Mouse (Mus musculus): ENCODE results near the gene Ivns1abp. TPM values are rescaled to one million over a fixed set of nuclear protein-coding genes. Genes with fewer than 3 reads are reported as not detected.
"Not testable (repeated sequence)": the region's sequence is repeated elsewhere in the genome, so short reads cannot be mapped to it uniquely, and the experiment has no call there.

The Ivns1abp gene
- polyA plus RNA-seq, 1 experiment from 2014 or later: 325 TPM

DNA sequence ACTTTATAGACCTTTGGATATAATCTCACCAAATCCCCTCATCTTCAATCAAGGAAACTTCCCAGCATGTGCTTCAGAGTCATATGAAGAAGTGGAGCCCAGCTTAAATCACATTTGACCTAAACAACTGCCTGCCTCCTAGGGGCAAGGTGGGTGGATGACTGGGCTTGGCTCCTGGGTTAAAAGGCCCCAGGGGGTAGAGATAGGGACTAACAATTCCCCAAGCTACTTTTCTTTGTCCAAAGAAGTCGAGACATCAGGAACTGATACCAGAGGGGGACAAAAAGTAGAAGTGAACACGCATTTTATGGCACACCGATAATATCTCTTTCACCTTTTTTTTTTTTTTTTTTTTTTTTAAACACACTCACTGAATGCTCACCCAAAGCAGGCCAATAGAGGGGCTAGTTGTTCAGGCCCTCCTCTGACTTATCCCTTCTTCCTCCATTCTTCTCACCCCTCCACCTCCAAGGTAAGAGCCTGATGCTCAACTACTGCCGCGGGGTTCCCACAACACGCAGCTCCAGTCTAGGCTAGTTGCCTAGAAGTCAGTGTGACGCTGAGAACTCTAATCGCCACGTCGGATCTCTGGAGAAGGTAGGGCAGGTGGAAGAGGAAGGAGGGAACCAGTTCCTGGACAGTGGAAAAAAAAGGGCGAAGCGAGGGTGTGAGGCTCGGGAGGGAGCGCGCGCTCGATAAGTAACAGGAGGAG lies 550 bp upstream of the Ivns1abp start:
- Histone ChIP-seq H3K4me1 (peaks cover 34% of the 10 kb centered on the region), H3K9ac (peak overlapping the region; percentile 98), H3K27ac (peak overlapping the region; percentile 95), H3K9me3 (replicated peaks) (no peaks in the 10 kb centered on the region), H3K36me3 (no peaks in the 10 kb centered on the region), H3K27me3 (no peaks in the 10 kb centered on the region), H3K4me2 (replicated peaks) (peak overlapping the region; percentile 62), H3K4me3 (peak overlapping the region; percentile 95)
- ATAC-seq (ENCODE audit: low FRiP score): no peak; the same call in 1 of the 2 replicates
- WGBS: 1% methylated on average over 17 of the region's 17 CpGs

GRCm38 (mm10) chr1:151345109-151345862 lies 1.0 kb downstream of the Ivns1abp start:
- peaks cover 8% of the 10 kb centered on the region for H3K36me3 ChIP-seq
- H3K27ac ChIP-seq: peak overlapping the region; percentile 95
- ATAC-seq (ENCODE audit: low FRiP score): peak; percentile 87
- no peaks in the 10 kb centered on the region for H3K9me3 ChIP-seq (replicated peaks)
- H3K4me3 ChIP-seq: peak overlapping the region; percentile 95
- under 1% methylated on average over 55 of the region's 55 CpGs for WGBS
- peaks cover 32% of the 10 kb centered on the region for H3K4me1 ChIP-seq
- H3K27me3 ChIP-seq: no peaks in the 10 kb centered on the region
- peak overlapping the region; percentile 98 for H3K9ac ChIP-seq
- peak overlapping the region; percentile 62 for H3K4me2 ChIP-seq (replicated peaks)

DNA sequence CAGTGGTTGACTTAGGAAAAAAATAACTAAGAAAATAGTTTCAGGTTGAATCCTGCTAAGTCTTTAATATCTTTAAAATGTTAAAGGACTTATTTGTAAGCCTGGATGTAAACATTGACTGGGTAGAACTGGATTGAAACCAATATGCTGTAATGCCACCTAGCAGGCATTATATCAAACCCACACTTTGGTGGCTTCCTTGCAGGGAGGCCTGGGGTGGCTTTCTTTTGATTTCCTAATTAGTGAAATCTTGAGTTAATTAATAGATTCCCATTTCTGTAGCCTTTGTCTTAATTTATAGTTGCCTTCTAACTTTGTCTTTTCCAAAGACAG lies 1.6 kb downstream of the Ivns1abp start:
- Histone ChIP-seq H3K4me2 (replicated peaks) (peak overlapping the region; percentile 62), H3K4me1 (peaks cover 32% of the 10 kb centered on the region), H3K27me3 (no peaks in the 10 kb centered on the region), H3K27ac (no peak overlapping the region), H3K9me3 (replicated peaks) (no peaks in the 10 kb centered on the region), H3K4me3 (peak overlapping the region; percentile 95), H3K36me3 (peaks cover 10% of the 10 kb centered on the region), H3K9ac (peak overlapping the region; percentile 98)
- no peak for ATAC-seq (ENCODE audit: low FRiP score)

- H3K4me1 ChIP-seq: peaks cover 32% of the 10 kb centered on the region
- no peaks in the 10 kb centered on the region for H3K9me3 ChIP-seq (replicated peaks)
- 55% methylated on average over 6 of the region's 6 CpGs for WGBS
- no peak for ATAC-seq (ENCODE audit: low FRiP score)
- H3K36me3 ChIP-seq: peaks cover 18% of the 10 kb centered on the region
- H3K4me3 ChIP-seq: peak overlapping the region; percentile 95
- H3K9ac ChIP-seq: peak overlapping the region; percentile 3
- no peak overlapping the region for H3K27ac ChIP-seq
- H3K4me2 ChIP-seq (replicated peaks): peak overlapping the region; percentile 62
- H3K27me3 ChIP-seq: no peaks in the 10 kb centered on the region
These were observed 2.4 kb downstream of the Ivns1abp start for GRCm38 (mm10) chr1:151346681-151347127.

DNA sequence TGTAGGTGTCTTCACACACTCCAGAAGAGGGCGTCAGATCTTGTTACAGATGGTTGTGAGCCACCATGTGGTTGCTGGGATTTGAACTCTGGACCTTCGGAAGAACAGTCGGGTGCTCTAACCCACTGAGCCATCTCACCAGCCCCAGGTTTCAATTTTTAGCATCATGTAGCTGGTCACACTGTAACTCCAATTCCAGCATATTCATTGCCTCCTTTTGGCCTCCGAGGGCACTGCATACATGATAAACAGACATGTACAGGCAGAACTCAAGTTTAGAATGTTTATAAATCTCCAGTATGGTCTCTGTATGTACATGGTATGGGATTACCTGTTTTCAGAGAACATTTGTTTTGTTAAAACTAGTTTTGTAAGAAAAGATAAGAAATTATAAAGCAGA lies 4.0 kb downstream of the Ivns1abp start:
- not testable (repeated sequence) for H3K27ac ChIP-seq; H3K4me3 ChIP-seq; H3K27me3 ChIP-seq; ATAC-seq (ENCODE audit: low FRiP score); H3K9me3 ChIP-seq (replicated peaks); H3K9ac ChIP-seq; H3K4me2 ChIP-seq (replicated peaks)
- Histone ChIP-seq H3K4me1 (peaks cover 25% of the 10 kb centered on the region), H3K36me3 (peaks cover 32% of the 10 kb centered on the region)
- 85% methylated on average over 4 of the region's 4 CpGs for WGBS

- Histone ChIP-seq H3K27me3 (no peaks in the 10 kb centered on the region), H3K9ac (no peak overlapping the region), H3K36me3 (peaks cover 73% of the 10 kb centered on the region), H3K27ac (no peak overlapping the region), H3K4me2 (replicated peaks) (no peak overlapping the region), H3K9me3 (replicated peaks) (no peaks in the 10 kb centered on the region), H3K4me1 (peaks cover 5% of the 10 kb centered on the region), H3K4me3 (no peak overlapping the region)
- WGBS: 87% methylated on average over 2 of the region's 2 CpGs
- ATAC-seq (ENCODE audit: low FRiP score): no peak
These were observed 8.6 kb downstream of the Ivns1abp start for GRCm38 (mm10) chr1:151352911-151353310.

DNA sequence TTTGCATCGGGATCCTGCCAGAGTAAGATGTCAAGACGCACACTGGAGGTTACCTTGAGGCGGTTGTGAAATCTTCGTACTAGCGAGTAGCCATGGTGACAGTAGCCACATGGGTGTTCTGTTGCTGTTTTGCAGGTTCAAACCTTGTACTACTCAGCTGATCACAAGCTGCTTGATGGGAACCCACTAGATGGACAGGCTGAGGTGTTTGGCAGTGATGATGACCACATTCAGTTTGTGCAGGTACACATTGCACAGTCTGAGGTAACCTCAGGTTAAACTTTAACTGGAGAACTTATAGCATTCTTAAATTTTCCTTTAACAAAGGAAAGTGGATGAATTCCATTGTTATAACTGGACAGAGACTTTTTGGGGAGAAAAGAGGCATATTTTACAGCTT lies 11.7 kb downstream of the Ivns1abp start:
- no peak overlapping the region for H3K4me2 ChIP-seq (replicated peaks)
- H3K36me3 ChIP-seq: peaks cover 93% of the 10 kb centered on the region
- no peak overlapping the region for H3K4me3 ChIP-seq
- ATAC-seq (ENCODE audit: low FRiP score): no peak
- no peaks in the 10 kb centered on the region for H3K27me3 ChIP-seq
- WGBS: 93% methylated on average over 5 of the region's 5 CpGs
- H3K27ac ChIP-seq: no peak overlapping the region
- no peaks in the 10 kb centered on the region for H3K9me3 ChIP-seq (replicated peaks)
- H3K9ac ChIP-seq: no peak overlapping the region
- no peaks in the 10 kb centered on the region for H3K4me1 ChIP-seq

DNA sequence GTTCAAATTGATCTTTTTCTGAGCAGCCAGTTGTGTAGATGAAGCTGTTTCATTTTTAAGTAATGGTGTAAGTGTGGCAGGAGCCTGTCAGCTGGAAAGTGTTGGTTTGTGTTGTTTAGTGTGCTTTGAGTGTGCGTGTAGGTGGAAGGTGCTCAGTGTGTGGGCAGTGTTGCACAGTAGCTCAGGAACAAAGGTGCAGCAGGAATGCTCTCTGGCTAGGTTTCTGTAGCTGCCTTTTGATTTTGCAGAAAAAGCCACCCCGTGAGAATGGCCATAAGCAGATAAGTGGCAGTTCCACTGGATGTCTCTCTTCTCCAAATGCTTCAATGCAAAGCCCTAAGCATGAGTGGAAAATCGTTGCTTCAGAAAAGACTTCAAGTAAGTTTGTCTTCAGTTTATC lies 15.1 kb downstream of the Ivns1abp start:
- no peak overlapping the region for H3K9ac ChIP-seq
- 87% methylated on average over 3 of the region's 3 CpGs for WGBS
- no peaks in the 10 kb centered on the region for H3K4me1 ChIP-seq
- peaks cover 85% of the 10 kb centered on the region for H3K36me3 ChIP-seq
- H3K4me2 ChIP-seq (replicated peaks): no peak overlapping the region
- no peaks in the 10 kb centered on the region for H3K9me3 ChIP-seq (replicated peaks)
- no peak overlapping the region for H3K27ac ChIP-seq
- no peak overlapping the region for H3K4me3 ChIP-seq
- ATAC-seq (ENCODE audit: low FRiP score): no peak
- no peaks in the 10 kb centered on the region for H3K27me3 ChIP-seq

GRCm38 (mm10) chr1:151366944-151367605 lies 22.8 kb downstream of the Ivns1abp start:
- no peaks in the 10 kb centered on the region for H3K4me1 ChIP-seq
- no peak overlapping the region for H3K9ac ChIP-seq
- 88% methylated on average over 8 of the region's 8 CpGs for WGBS
- 0 out of 2 replicates have a peak, but pooled peaks have one; percentile 26 for ATAC-seq (ENCODE audit: low FRiP score)
- H3K9me3 ChIP-seq (replicated peaks): no peaks in the 10 kb centered on the region
- H3K27me3 ChIP-seq: no peaks in the 10 kb centered on the region
- H3K4me2 ChIP-seq (replicated peaks): no peak overlapping the region
- H3K36me3 ChIP-seq: peaks cover 63% of the 10 kb centered on the region
- no peak overlapping the region for H3K27ac ChIP-seq
- H3K4me3 ChIP-seq: no peak overlapping the region

DNA sequence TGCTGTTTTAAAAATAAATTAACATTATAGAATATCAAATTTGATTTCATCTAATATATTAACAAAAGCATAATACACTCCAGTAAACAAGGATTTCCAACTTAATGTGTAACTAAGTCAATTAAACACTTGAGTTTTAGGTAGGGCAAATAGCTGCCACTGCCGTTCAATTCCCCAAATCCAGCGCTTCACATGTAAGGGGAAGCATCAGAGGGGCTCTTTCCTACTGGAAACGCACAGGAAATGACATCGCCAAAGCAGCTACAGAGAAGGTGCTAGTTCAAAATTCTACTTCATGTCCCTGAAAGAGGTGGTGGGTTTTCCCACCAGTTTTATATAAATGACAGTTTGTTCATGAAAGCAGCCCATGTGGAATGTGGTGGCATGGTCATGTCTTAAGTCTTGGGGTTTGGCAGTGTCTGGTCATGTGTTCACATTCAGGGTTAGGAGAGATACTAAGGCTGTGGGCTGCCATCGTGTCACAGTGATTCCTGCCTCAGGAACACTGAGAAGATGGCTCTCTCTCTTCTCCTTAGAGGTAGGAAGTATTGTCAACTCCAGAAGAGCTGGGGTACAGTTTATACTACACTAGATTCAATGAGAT lies 23.5 kb downstream of the Ivns1abp start:
- no peak for ATAC-seq (ENCODE audit: low FRiP score)
- Histone ChIP-seq H3K36me3 (peaks cover 61% of the 10 kb centered on the region), H3K9me3 (replicated peaks) (no peaks in the 10 kb centered on the region), H3K4me3 (no peak overlapping the region), H3K27me3 (no peaks in the 10 kb centered on the region), H3K27ac (no peak overlapping the region), H3K9ac (no peak overlapping the region), H3K4me1 (no peaks in the 10 kb centered on the region), H3K4me2 (replicated peaks) (no peak overlapping the region)
- 92% methylated on average over 5 of the region's 5 CpGs for WGBS

DNA sequence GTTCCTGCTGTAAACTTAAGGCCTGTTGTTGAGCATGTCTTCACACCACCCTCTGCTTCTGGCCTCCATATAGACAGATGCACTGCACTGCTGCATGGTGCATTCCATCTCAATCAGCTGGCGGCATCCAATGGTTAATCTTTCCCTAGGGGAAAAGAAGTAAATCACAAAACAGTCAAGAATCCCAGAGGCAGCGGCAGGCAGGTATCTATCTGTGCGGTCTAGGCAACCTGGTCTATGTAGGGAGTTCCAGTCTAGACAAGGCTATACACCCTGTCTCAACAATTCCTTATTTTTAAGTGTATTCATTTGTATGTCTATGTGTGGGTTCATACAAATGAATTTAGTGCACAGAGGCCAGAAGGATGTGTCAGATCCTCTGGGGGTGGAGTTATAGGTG lies 24.2 kb downstream of the Ivns1abp start:
- Histone ChIP-seq H3K9ac (no peak overlapping the region), H3K4me3 (no peak overlapping the region), H3K4me2 (replicated peaks) (no peak overlapping the region), H3K27ac (no peak overlapping the region), H3K4me1 (no peaks in the 10 kb centered on the region), H3K36me3 (peaks cover 56% of the 10 kb centered on the region), H3K9me3 (replicated peaks) (no peaks in the 10 kb centered on the region), H3K27me3 (no peaks in the 10 kb centered on the region)
- 90% methylated on average over 3 of the region's 3 CpGs for WGBS
- no peak for ATAC-seq (ENCODE audit: low FRiP score)

GRCm38 (mm10) chr1:151370573-151370972 lies 26.3 kb downstream of the Ivns1abp start:
- Histone ChIP-seq H3K9me3 (replicated peaks) (no peaks in the 10 kb centered on the region), H3K36me3 (peaks cover 35% of the 10 kb centered on the region), H3K4me1 (no peaks in the 10 kb centered on the region), H3K4me3 (no peak overlapping the region), H3K27me3 (no peaks in the 10 kb centered on the region), H3K9ac (no peak overlapping the region), H3K27ac (no peak overlapping the region), H3K4me2 (replicated peaks) (no peak overlapping the region)
- no peak for ATAC-seq (ENCODE audit: low FRiP score)
- 89% methylated on average over 3 of the region's 3 CpGs for WGBS

Measured in hindbrain, embryonic 12.5 days (tissue).